Mouse (Mus musculus) CH12.LX (cell line): ENCODE data around the gene Rsph9. TPM values are rescaled to one million over a fixed set of nuclear protein-coding genes. Genes with fewer than 3 reads are reported as not detected.

Experiments
- DNase-seq: peaks from one replicate; pipeline ENCODE4 v3.0.0-alpha.2; 2013; ENCODE audit errors: extremely low read depth
- H3K27ac ChIP-seq: 2 replicates; pipeline ENCODE4 v1.5.1; 2012; ENCODE audit warnings: low read depth, mild to moderate bottlenecking, control low read depth, moderate library complexity; ENCODE audit not compliant: insufficient read depth
- H3K27me3 ChIP-seq: replicated peaks from 2 replicates; pipeline ENCODE3; 2012; ENCODE audit warnings: inconsistent platforms
- H3K36me3 ChIP-seq, 2 experiments: replicated peaks in 1 of 2; 2 replicates each; pipeline versions ENCODE3 to v1.6.1; 2012; ENCODE audit warnings: inconsistent platforms in 1 of 2, low read length in 1 of 2, mild to moderate bottlenecking in 1 of 2, mixed read lengths in 1 of 2, moderate library complexity in 1 of 2; ENCODE audit not compliant: control insufficient read depth in 1 of 2, insufficient read depth in 1 of 2
- H3K4me1 ChIP-seq, 2 experiments: 2 replicates each; pipeline ENCODE4 v1.6.1; 2012; ENCODE audit warnings: inconsistent platforms in 1 of 2, moderate library complexity in 1 of 2; ENCODE audit not compliant: insufficient read depth in 2 of 2, control insufficient read depth in 1 of 2
- H3K4me2 ChIP-seq: 2 replicates; pipeline ENCODE4 v1.6.1; 2012; ENCODE audit warnings: low read depth, mild to moderate bottlenecking, control low read depth; ENCODE audit not compliant: poor library complexity, insufficient read depth, severe bottlenecking
- H3K4me3 ChIP-seq, 3 experiments: fragments of 150-350 bp in 1 of 3; sonication (generic) in 1 of 3; replicated peaks in 1 of 3; 2 replicates each; pipeline versions ENCODE3 to v1.5.1; 2011 to 2012; ENCODE audit warnings: low read depth in 2 of 3, low read length in 2 of 3, mild to moderate bottlenecking in 2 of 3, moderate library complexity in 2 of 3, control low read depth in 1 of 3, improper control_type of control experiment in 1 of 3, inconsistent platforms in 1 of 3, mixed read lengths in 1 of 3; ENCODE audit not compliant: poor library complexity in 1 of 3
- H3K79me2 ChIP-seq: replicated peaks from 2 replicates; pipeline ENCODE4 v1.6.1; 2012; ENCODE audit warnings: mild to moderate bottlenecking, moderate library complexity; ENCODE audit not compliant: control insufficient read depth, poor library complexity, insufficient read depth, severe bottlenecking; ENCODE audit errors: extremely low read depth
- H3K9ac ChIP-seq: 2 replicates; pipeline ENCODE4 v1.6.1; 2012; ENCODE audit warnings: low read depth, mild to moderate bottlenecking, control low read depth, moderate library complexity; ENCODE audit not compliant: insufficient read depth
- H3K9me3 ChIP-seq: replicated peaks from 2 replicates; pipeline ENCODE3; 2012; ENCODE audit warnings: low read length, inconsistent platforms, mixed read lengths
- CTCF ChIP-seq, 2 experiments: IDR thresholded peaks in 1 of 2; conservative IDR thresholded peaks in 1 of 2; 2 replicates each; pipeline ENCODE4 v1.5.1; 2011 to 2012; ENCODE audit warnings: low read depth in 2 of 2, low read length in 2 of 2, improper control_type of control experiment in 1 of 2, inconsistent platforms in 1 of 2, mild to moderate bottlenecking in 1 of 2, moderate library complexity in 1 of 2
- E2F4 ChIP-seq: IDR thresholded peaks from 2 replicates; pipeline ENCODE4 v1.6.1; 2011; ENCODE audit warnings: low read depth, low read length, improper control_type of control experiment; ENCODE audit not compliant: insufficient replicate concordance
- ELF1 ChIP-seq: IDR thresholded peaks from 2 replicates; pipeline ENCODE4 v1.6.1; 2014; ENCODE audit warnings: low read depth, mild to moderate bottlenecking, inconsistent platforms, low read length, improper control_type of control experiment
- EP300 ChIP-seq: IDR thresholded peaks from 2 replicates; pipeline ENCODE4 v1.6.1; 2011; ENCODE audit warnings: low read length, improper control_type of control experiment
- ETS1 ChIP-seq: conservative IDR thresholded peaks from 2 replicates; pipeline ENCODE4 v1.6.1; 2012; ENCODE audit warnings: low read depth, mild to moderate bottlenecking, inconsistent platforms, low read length, improper control_type of control experiment, moderate library complexity
- HCFC1 ChIP-seq: IDR thresholded peaks from 2 replicates; pipeline ENCODE4 v1.6.1; 2012; ENCODE audit warnings: low read depth, mild to moderate bottlenecking, inconsistent platforms, low read length, improper control_type of control experiment
- IRF4 ChIP-seq: IDR thresholded peaks from 2 replicates; pipeline ENCODE4 v1.6.1; 2014; ENCODE audit warnings: low read depth, mild to moderate bottlenecking, inconsistent platforms, low read length, improper control_type of control experiment
- JUN ChIP-seq: IDR thresholded peaks from 2 replicates; pipeline ENCODE4 v1.6.1; 2011; ENCODE audit warnings: low read depth, mild to moderate bottlenecking, low read length, improper control_type of control experiment, moderate library complexity; ENCODE audit not compliant: insufficient read depth
- JUND ChIP-seq: conservative IDR thresholded peaks from 2 replicates; pipeline ENCODE4 v1.6.1; 2011; ENCODE audit warnings: low read depth, low read length, improper control_type of control experiment
- MAX ChIP-seq: IDR thresholded peaks from 2 replicates; pipeline ENCODE4 v1.6.1; 2011; ENCODE audit warnings: low read length, improper control_type of control experiment
- MEF2A ChIP-seq: IDR thresholded peaks from 2 replicates; pipeline ENCODE4 v1.6.1; 2014; ENCODE audit warnings: low read depth, mild to moderate bottlenecking, inconsistent platforms, low read length, improper control_type of control experiment, borderline replicate concordance
- MYC ChIP-seq: IDR thresholded peaks from 2 replicates; pipeline ENCODE4 v1.6.1; 2011; ENCODE audit warnings: low read depth, mild to moderate bottlenecking, improper control_type of control experiment, low read length
- PAX5 ChIP-seq: IDR thresholded peaks from 2 replicates; pipeline ENCODE4 v1.6.1; 2012; ENCODE audit warnings: low read length, inconsistent platforms, mixed read lengths
- POLR2AphosphoS2 ChIP-seq: IDR thresholded peaks from 2 replicates; pipeline ENCODE4 v1.6.1; 2011; ENCODE audit warnings: low read depth, low read length, improper control_type of control experiment
- RAD21 ChIP-seq: IDR thresholded peaks from 2 replicates; pipeline ENCODE4 v1.6.1; 2011; ENCODE audit warnings: low read depth, mild to moderate bottlenecking, low read length, improper control_type of control experiment, moderate library complexity
- RCOR1 ChIP-seq: conservative IDR thresholded peaks from 2 replicates; pipeline ENCODE4 v1.6.1; 2012; ENCODE audit warnings: low read depth, mild to moderate bottlenecking, inconsistent platforms, low read length, improper control_type of control experiment
- TCF12 ChIP-seq: IDR thresholded peaks from 2 replicates; pipeline ENCODE4 v1.6.1; 2014; ENCODE audit warnings: low read depth, mild to moderate bottlenecking, inconsistent platforms, low read length, improper control_type of control experiment
- USF1 ChIP-seq: IDR thresholded peaks from 2 replicates; pipeline ENCODE4 v1.6.1; 2014; ENCODE audit warnings: low read depth, mild to moderate bottlenecking, inconsistent platforms, low read length, improper control_type of control experiment
- USF2 ChIP-seq: conservative IDR thresholded peaks from 2 replicates; pipeline ENCODE4 v1.6.1; 2011; ENCODE audit warnings: low read depth, low read length, improper control_type of control experiment
- ZC3H11A ChIP-seq: IDR thresholded peaks from 2 replicates; pipeline ENCODE4 v1.6.1; 2012; ENCODE audit warnings: low read depth, mild to moderate bottlenecking, inconsistent platforms, low read length, improper control_type of control experiment
- ZKSCAN1 ChIP-seq: IDR thresholded peaks from 2 replicates; pipeline ENCODE4 v1.6.1; 2012; ENCODE audit warnings: low read depth, inconsistent platforms, low read length, improper control_type of control experiment, borderline replicate concordance
- ZMIZ1 ChIP-seq: IDR thresholded peaks from 2 replicates; pipeline ENCODE4 v1.6.1; 2012; ENCODE audit warnings: low read depth, mild to moderate bottlenecking, inconsistent platforms, low read length, improper control_type of control experiment
- dilution Hi-C: fragments of 300-500 bp; cut with MboI; formaldehyde crosslinking; loops from 2 replicates; pipeline ENCODE4 v1.14.3; 2020; ENCODE audit warnings: low sequenced_read_pairs; ENCODE audit not compliant: extremely low pct_unique_long_range_greater_than_20kb, extremely low pct_ligation_motif_present
- in situ Hi-C: fragments of 300-500 bp; cut with MboI; formaldehyde crosslinking; loops from 3 replicates; pipeline ENCODE4 v1.14.3; 2019; ENCODE audit warnings: low sequenced_read_pairs, low pct_ligation_motif_present, low pct_unique_long_range_greater_than_20kb, mixed read lengths
- polyA plus RNA-seq: library from polyadenylated mRNA; unstranded; fragments of >175 nt; gene quantifications from 2 replicates; pipeline ENCODE4 v1.2.1, GENCODE M21; 2012; ENCODE audit warnings: low read depth; ENCODE audit not compliant: insufficient read length
- total RNA-seq, 2 experiments: library from RNA; depleted of rRNA; stranded (reverse); fragments of 300-350 nt in 1 of 2; fragments of >200 nt in 1 of 2; gene quantifications; 2 replicates each; pipeline ENCODE4 v1.2.3; 2012 to 2014

Gene Rsph9
- total and polyA plus RNA-seq, 3 experiments = 0.61 to 1.1 TPM; not detected in 1

GRCm38 (mm10) chr17:46086341-46086870 lies 57.6 kb downstream of the Rsph9 start (continued):
- no peak for TF ChIP-seq JUN
- TF ChIP-seq POLR2AphosphoS2 = no peak
- peak in 1 of 2 experiments; percentile 47; a peak in 2 of 4 replicates for TF ChIP-seq CTCF (conservative IDR thresholded peaks at IDR 0.05 in 1 of 2, IDR thresholded peaks at IDR 0.05 in 1 of 2; ENCODE audit: low read depth in 2 of 2, low read length in 2 of 2)
- no peak; the same call in none of the 2 replicates for TF ChIP-seq RAD21
- no peak for TF ChIP-seq USF1
- TF ChIP-seq ZMIZ1 = no peak
- TF ChIP-seq TCF12 = peak; percentile 84; the same call in 1 of the 2 replicates

- H3K4me1 ChIP-seq = peaks cover 10 to 13% of the 10 kb centered on the region in 2 experiments
- H3K4me2 ChIP-seq = no peak overlapping the region
- no peak overlapping the region for H3K27ac ChIP-seq
- H3K79me2 ChIP-seq = no peaks in the 10 kb centered on the region
- H3K27me3 ChIP-seq = peaks cover 76% of the 10 kb centered on the region
- DNase-seq = no peak
- dilution Hi-C loops (no loop called here), in situ Hi-C loops (no loop called here)
- H3K9ac ChIP-seq = no peak overlapping the region
- no peak for TF ChIP-seq TCF12
- no peak for TF ChIP-seq MYC
- no peak for TF ChIP-seq JUN
- TF ChIP-seq EP300 = no peak
- no peak overlapping the region for H3K4me3 ChIP-seq
- H3K36me3 ChIP-seq = no peaks in the 10 kb centered on the region
- peaks cover 7% of the 10 kb centered on the region for H3K9me3 ChIP-seq
Observed at GRCm38 (mm10) chr17:46084091-46084501, 59.9 kb downstream of the Rsph9 start.

- H3K27ac ChIP-seq = no peak overlapping the region
- H3K4me1 ChIP-seq = peaks cover 10 to 13% of the 10 kb centered on the region in 2 experiments
- peaks cover 9% of the 10 kb centered on the region for H3K9me3 ChIP-seq
- in situ Hi-C loops = no loop called here
- dilution Hi-C loops = no loop called here
- no peak overlapping the region for H3K9ac ChIP-seq
- peaks cover 72% of the 10 kb centered on the region for H3K27me3 ChIP-seq
- TF ChIP-seq USF1 (no peak), USF2 (no peak), E2F4 (no peak), PAX5 (no peak), ZKSCAN1 (no peak), MAX (no peak), POLR2AphosphoS2 (no peak), JUND (no peak), TCF12 (no peak), RCOR1 (no peak), RAD21 (no peak), ELF1 (no peak), ZC3H11A (no peak), ETS1 (no peak), ZMIZ1 (no peak), IRF4 (no peak), HCFC1 (no peak), MEF2A (no peak), MYC (no peak)
- no peak overlapping the region for H3K4me3 ChIP-seq
- no peaks in the 10 kb centered on the region for H3K36me3 ChIP-seq
- H3K4me2 ChIP-seq = no peak overlapping the region
- DNase-seq = no peak
- H3K79me2 ChIP-seq = no peaks in the 10 kb centered on the region
Observed at GRCm38 (mm10) chr17:46083381-46083780, 60.6 kb downstream of the Rsph9 start.
